Mouse (Mus musculus): ENCODE measurements around the gene Gmpr. TPM values are rescaled to one million over a fixed set of nuclear protein-coding genes. Genes with fewer than 3 reads are reported as not detected.
"Not testable (repeated sequence)": the region's sequence is repeated elsewhere in the genome, so short reads cannot be mapped to it uniquely, and the experiment has no call there.

Gmpr gene
- total and polyA plus RNA-seq, 2 experiments from 2014 or later: 195 to 282 TPM

DNA sequence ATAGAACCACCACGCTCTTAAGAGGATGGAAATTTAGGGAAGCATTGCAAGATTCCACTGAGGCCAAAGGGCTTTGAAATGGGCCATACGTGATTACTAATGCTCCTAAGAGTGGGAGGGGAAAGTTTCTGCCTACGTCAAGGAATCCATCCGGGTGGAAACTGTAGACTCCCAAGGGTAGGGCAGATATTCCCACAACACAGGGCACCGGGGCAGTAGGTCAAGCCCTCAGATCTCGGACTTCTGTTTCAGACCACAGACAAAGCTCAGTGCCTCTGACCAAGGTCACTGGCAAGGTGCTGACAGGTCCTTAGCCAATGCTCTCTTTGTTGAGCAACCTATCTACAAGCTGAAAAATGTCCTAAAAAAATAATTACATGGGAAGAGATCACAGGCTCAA, 27.3 kb upstream of the Gmpr start:
- ATAC-seq (ENCODE audit: insufficient read depth, low read depth) (no peak), DNase-seq (ENCODE audit: low spot score) (no peak)
- H3K4me1 ChIP-seq (ENCODE audit: control insufficient read depth, insufficient read depth): no peaks in the 10 kb centered on the region
- H3K4me2 ChIP-seq (ENCODE audit: low read depth, low read length): no peak overlapping the region
- TF ChIP-seq CTCF (IDR thresholded peaks at IDR 0.05; ENCODE audit: low read depth) (no peak), EP300 (IDR thresholded peaks at IDR 0.05; ENCODE audit: low read depth) (no peak)
- H3K9ac ChIP-seq (replicated peaks; ENCODE audit: low read depth, low read length): no peak overlapping the region
- 35% methylated on average over 6 of the region's 6 CpGs for WGBS
- no peak overlapping the region for H3K4me3 ChIP-seq (ENCODE audit: low read depth, low read length)
- no peaks in the 10 kb centered on the region for H3K9me3 ChIP-seq (replicated peaks; ENCODE audit: control insufficient read depth, low read length)
- no peak overlapping the region for H3K27ac ChIP-seq (ENCODE audit: low read depth)
- no peaks in the 10 kb centered on the region for H3K27me3 ChIP-seq (ENCODE audit: control insufficient read depth, insufficient read depth, low read length)
- no peaks in the 10 kb centered on the region for H3K36me3 ChIP-seq (replicated peaks; ENCODE audit: control insufficient read depth, insufficient read depth, low read length)

DNA sequence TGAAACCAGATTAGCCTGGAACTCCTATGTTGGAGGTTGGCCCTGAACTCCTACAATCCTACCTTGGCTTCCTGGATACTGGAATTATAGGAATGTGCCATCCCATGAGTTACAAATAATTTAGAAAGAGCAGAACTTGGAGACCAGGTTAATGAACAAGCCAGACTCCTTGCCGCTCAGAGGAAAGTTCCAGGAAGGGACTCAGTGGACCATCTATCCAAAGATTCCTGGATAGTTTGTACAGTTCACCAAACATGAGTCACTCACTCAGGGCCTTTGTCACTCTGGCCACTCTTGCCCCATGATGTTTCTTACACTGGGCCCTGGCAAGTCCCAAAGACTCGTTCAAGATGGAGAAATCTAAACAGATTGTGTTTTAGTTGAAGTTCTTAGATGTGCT, 24.0 kb upstream of the Gmpr start:
- TF ChIP-seq EP300 (IDR thresholded peaks at IDR 0.05; ENCODE audit: low read depth): no peak
- TF ChIP-seq CTCF (IDR thresholded peaks at IDR 0.05; ENCODE audit: low read depth): no peak
- no peak for ATAC-seq (ENCODE audit: insufficient read depth, low read depth)
- WGBS: 85% methylated on average over 2 of the region's 2 CpGs

DNA sequence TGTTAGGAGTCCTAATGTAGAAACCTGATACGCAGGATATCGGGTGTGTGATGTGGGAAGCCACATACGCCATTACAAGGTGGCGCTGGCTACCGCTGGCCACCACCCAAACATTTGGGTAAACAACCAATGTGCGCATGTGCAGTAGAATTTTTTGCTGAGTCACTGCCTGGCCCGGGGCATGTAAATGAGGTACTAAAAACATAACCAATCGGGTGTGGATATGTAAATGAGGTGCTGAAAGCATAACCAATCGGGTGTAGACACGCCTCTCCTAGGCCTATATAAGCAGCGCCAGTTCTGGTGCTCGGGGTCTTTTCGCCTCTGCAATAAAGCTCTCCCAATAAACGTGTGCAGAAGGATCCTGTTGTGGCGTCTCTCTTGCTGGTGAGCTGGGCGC, 23.3 kb upstream of the Gmpr start:
- not testable (repeated sequence) for H3K4me1 ChIP-seq (ENCODE audit: control insufficient read depth, insufficient read depth); H3K4me2 ChIP-seq (ENCODE audit: low read depth, low read length); H3K36me3 ChIP-seq (replicated peaks; ENCODE audit: control insufficient read depth, insufficient read depth, low read length); DNase-seq (ENCODE audit: low spot score); H3K4me3 ChIP-seq (ENCODE audit: low read depth, low read length); H3K27me3 ChIP-seq (ENCODE audit: control insufficient read depth, insufficient read depth, low read length); H3K9ac ChIP-seq (replicated peaks; ENCODE audit: low read depth, low read length); ATAC-seq (ENCODE audit: insufficient read depth, low read depth); H3K27ac ChIP-seq (ENCODE audit: low read depth); H3K9me3 ChIP-seq (replicated peaks; ENCODE audit: control insufficient read depth, low read length)
- WGBS: 96% methylated on average over 16 of the region's 16 CpGs

More for the DNA sequence above, 24.0 kb upstream of the Gmpr start:
- H3K27ac ChIP-seq (ENCODE audit: low read depth): no peak overlapping the region
- 0 out of 2 replicates have a peak, but pooled peaks cover 3% of the 10 kb centered on the region for H3K4me1 ChIP-seq (ENCODE audit: control insufficient read depth, insufficient read depth)
- no peak for DNase-seq (ENCODE audit: low spot score)
- no peaks in the 10 kb centered on the region for H3K9me3 ChIP-seq (replicated peaks; ENCODE audit: control insufficient read depth, low read length)
- H3K27me3 ChIP-seq (ENCODE audit: control insufficient read depth, insufficient read depth, low read length): no peaks in the 10 kb centered on the region
- no peak overlapping the region for H3K4me2 ChIP-seq (ENCODE audit: low read depth, low read length)
- no peak overlapping the region for H3K4me3 ChIP-seq (ENCODE audit: low read depth, low read length)
- H3K36me3 ChIP-seq (replicated peaks; ENCODE audit: control insufficient read depth, insufficient read depth, low read length): no peaks in the 10 kb centered on the region
- H3K9ac ChIP-seq (replicated peaks; ENCODE audit: low read depth, low read length): no peak overlapping the region

DNA sequence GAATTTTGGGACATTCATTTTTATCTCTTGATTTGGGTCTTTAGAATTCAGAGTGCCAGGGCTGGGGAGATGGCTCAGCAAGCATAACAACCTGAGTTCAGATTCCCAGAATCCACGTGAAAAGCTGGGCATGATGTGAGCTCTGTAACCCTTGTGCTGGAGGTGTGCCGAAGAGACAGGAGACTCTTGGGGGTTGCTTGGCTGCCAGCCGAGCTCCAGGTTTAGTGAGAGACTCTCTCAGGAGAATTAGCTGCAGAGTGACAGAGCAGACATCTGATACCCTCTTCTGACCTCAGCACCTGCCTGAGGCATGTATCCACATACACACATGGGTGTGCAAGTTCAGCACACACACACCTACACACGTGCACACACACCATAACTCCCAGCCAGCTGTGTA, 21.6 kb upstream of the Gmpr start:
- Histone ChIP-seq H3K9me3 (replicated peaks; ENCODE audit: control insufficient read depth, low read length) (no peaks in the 10 kb centered on the region), H3K27ac (ENCODE audit: low read depth) (peak overlapping the region; percentile 68), H3K36me3 (replicated peaks; ENCODE audit: control insufficient read depth, insufficient read depth, low read length) (no peaks in the 10 kb centered on the region), H3K27me3 (ENCODE audit: control insufficient read depth, insufficient read depth, low read length) (no peaks in the 10 kb centered on the region), H3K4me3 (ENCODE audit: low read depth, low read length) (no peak overlapping the region), H3K4me1 (ENCODE audit: control insufficient read depth, insufficient read depth) (0 out of 2 replicates have a peak, but pooled peaks cover 3% of the 10 kb centered on the region), H3K4me2 (ENCODE audit: low read depth, low read length) (no peak overlapping the region), H3K9ac (replicated peaks; ENCODE audit: low read depth, low read length) (no peak overlapping the region)
- ATAC-seq (ENCODE audit: insufficient read depth, low read depth) (no peak), DNase-seq (ENCODE audit: low spot score) (no peak)
- WGBS: 42% methylated on average over 4 of the region's 4 CpGs
- TF ChIP-seq EP300 (IDR thresholded peaks at IDR 0.05; ENCODE audit: low read depth) (no peak), CTCF (IDR thresholded peaks at IDR 0.05; ENCODE audit: low read depth) (no peak)

DNA sequence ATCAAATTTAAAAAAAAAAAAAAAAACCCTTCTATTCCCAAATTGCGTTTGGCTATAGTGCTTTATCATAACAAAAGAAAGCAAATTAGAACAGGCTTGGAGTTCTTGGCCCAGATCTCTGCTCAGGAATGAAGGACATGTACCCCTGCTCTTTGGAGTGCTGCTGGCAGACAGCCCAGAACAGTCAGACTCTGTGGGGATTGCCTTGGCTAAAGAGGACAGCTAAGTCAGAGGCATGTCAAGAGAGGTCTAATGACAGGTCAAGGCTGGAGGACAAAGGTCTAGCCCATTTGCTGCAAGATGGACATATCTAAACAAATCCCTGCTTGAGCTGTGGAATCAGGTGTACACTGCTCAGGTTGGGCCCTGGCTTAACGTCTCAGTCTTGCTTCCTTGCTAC, 20.6 kb upstream of the Gmpr start:
- Histone ChIP-seq H3K9me3 (replicated peaks; ENCODE audit: control insufficient read depth, low read length) (no peaks in the 10 kb centered on the region), H3K36me3 (replicated peaks; ENCODE audit: control insufficient read depth, insufficient read depth, low read length) (no peaks in the 10 kb centered on the region), H3K4me1 (ENCODE audit: control insufficient read depth, insufficient read depth) (0 out of 2 replicates have a peak, but pooled peaks cover 3% of the 10 kb centered on the region), H3K9ac (replicated peaks; ENCODE audit: low read depth, low read length) (no peak overlapping the region), H3K27me3 (ENCODE audit: control insufficient read depth, insufficient read depth, low read length) (no peaks in the 10 kb centered on the region), H3K4me2 (ENCODE audit: low read depth, low read length) (no peak overlapping the region), H3K27ac (ENCODE audit: low read depth) (peak overlapping the region; percentile 68), H3K4me3 (ENCODE audit: low read depth, low read length) (no peak overlapping the region)
- DNase-seq (ENCODE audit: low spot score): peak; percentile 90
- ATAC-seq (ENCODE audit: insufficient read depth, low read depth): peak; percentile 96
- no peak for TF ChIP-seq EP300 (IDR thresholded peaks at IDR 0.05; ENCODE audit: low read depth)
- WGBS: 8% methylated on average over 2 of the region's 2 CpGs

DNA sequence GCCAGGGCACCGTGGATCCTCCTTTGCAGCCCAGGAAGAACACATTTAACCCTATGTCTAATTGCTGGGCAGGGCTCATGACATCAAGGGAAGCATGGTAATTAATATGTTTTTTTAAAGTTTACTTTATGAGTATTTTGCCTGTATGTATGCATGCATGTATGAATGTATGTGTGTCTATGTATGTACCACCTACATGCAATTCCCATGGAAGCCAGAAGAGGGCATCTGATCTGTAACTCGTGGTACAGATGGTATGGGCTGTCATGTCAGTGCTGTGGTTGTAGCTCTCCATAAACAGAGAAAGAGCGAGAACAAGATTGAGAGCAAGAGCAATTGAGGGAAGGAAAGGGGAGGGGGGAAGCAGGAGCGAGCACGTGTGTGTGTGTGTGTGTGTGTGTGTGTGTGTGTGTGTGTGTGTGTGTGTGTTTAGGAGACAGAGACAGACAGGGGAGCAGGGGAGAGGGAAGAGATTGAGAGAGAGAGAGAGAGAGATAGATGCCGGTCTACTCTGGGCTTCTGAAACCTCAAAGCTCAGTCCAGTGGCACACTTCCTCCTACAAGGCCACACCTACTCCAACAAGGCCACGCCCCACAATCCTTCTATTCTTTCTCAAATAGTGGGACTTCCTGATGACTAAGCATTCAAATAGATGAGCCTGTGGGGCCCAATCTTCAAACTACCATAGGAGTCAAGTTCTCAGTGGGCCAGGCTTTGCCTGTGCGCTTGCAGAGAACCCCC, 15.1 kb upstream of the Gmpr start:
- Histone ChIP-seq H3K4me2 (ENCODE audit: low read depth, low read length) (no peak overlapping the region), H3K27ac (ENCODE audit: low read depth) (no peak overlapping the region), H3K4me1 (ENCODE audit: control insufficient read depth, insufficient read depth) (peaks cover 6% of the 10 kb centered on the region; the same call in 1 of the 2 replicates), H3K4me3 (ENCODE audit: low read depth, low read length) (no peak overlapping the region), H3K9me3 (replicated peaks; ENCODE audit: control insufficient read depth, low read length) (0 out of 2 replicates have a peak, but pooled peaks cover 3% of the 10 kb centered on the region), H3K36me3 (replicated peaks; ENCODE audit: control insufficient read depth, insufficient read depth, low read length) (no peaks in the 10 kb centered on the region), H3K9ac (replicated peaks; ENCODE audit: low read depth, low read length) (no peak overlapping the region), H3K27me3 (ENCODE audit: control insufficient read depth, insufficient read depth, low read length) (no peaks in the 10 kb centered on the region)
- TF ChIP-seq CTCF (IDR thresholded peaks at IDR 0.05; ENCODE audit: low read depth): peak; percentile 18; the same call in 1 of the 2 replicates
- no peak for TF ChIP-seq EP300 (IDR thresholded peaks at IDR 0.05; ENCODE audit: low read depth)
- no peak for ATAC-seq (ENCODE audit: insufficient read depth, low read depth)
- no peak for DNase-seq (ENCODE audit: low spot score)
- WGBS: 85% methylated on average over 8 of the region's 8 CpGs

Data from heart, postnatal 0 days (tissue).